Comparison of ENCODE assay signal across 16 mouse cellular contexts in the genomic region with DNA sequence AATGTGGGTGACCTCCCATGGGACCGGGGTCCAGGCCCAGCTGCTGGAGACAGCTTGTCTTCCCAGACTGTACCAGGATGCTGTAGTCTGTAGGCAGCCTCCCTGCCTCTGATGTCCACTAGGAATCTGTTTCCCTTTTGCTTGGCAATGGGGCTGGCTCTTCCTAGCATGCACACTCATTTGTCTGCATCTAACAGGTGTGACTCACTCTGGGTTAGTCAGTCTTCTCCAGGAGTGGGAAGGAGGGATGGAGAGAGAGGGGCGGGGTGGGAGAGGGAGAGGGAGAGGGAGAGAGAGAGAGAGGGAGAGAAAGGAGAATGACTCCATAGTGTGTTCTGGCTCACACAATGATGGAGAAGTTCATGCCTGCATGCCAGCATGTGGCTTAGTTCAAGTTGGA. TPM values are rescaled to one million over a fixed set of nuclear protein-coding genes. Genes with fewer than 3 reads are reported as not detected.
"Had no signal": no experiment of that assay in that cellular context is flagged by ENCODE, and none has a peak within 500 bp of the region (broad histone marks: within the 10 kb centered on the region; RNA-seq: fewer than 3 reads in every experiment).

No protein-coding gene starts in this region.

- H3K27ac ChIP-seq: neural tube, embryonic 15.5 days; stomach, embryonic 15.5 days; stomach, postnatal 0 days had no signal

- H3K4me1 ChIP-seq: neural tube, embryonic 15.5 days; stomach, embryonic 15.5 days had no signal

- H3K9me3 ChIP-seq: neural tube, embryonic 15.5 days; stomach, embryonic 15.5 days had no signal

- H3K4me2 ChIP-seq: neural tube, embryonic 15.5 days; stomach, embryonic 15.5 days had no signal

- H3K4me3 ChIP-seq: neural tube, embryonic 15.5 days; stomach, embryonic 15.5 days had no signal

- H3K27me3 ChIP-seq: neural tube, embryonic 15.5 days; stomach, embryonic 15.5 days had no signal

- H3K9ac ChIP-seq: neural tube, embryonic 15.5 days; stomach, embryonic 15.5 days had no signal

- DNase-seq: retina, postnatal 1 day; right cerebral cortex, adult 18-20 months; right cerebral cortex, postnatal 14 days; right cerebral cortex, postnatal 25 days; right cerebral cortex, postnatal 4 days; spleen, adult 18-20 months; thymus, adult 18-20 months; thymus, adult 2 months; thymus, postnatal 14 days; thymus, postnatal 25 days; thymus, postnatal 36 days; thymus, postnatal 4 days had no signal

RNA-seq across cellular contexts. Expression of a gene that starts 13.5 kb away (rescaled TPM):
- total RNA-seq: neutrophil, adult 5-6 weeks had no signal

RNA-seq across cellular contexts. Expression of a gene that starts 15.1 kb away (rescaled TPM):
- total RNA-seq: neutrophil, adult 5-6 weeks had no signal
